Mouse (Mus musculus) bone marrow macrophage, adult 2 months (primary cell): ENCODE data around the gene Samd1. TPM values are rescaled to one million over a fixed set of nuclear protein-coding genes. Genes with fewer than 3 reads are reported as not detected.

Experiments
- H3K27ac ChIP-seq: 2 replicates; pipeline ENCODE4 v1.5.1; 2012; ENCODE audit warnings: low read depth, low read length; ENCODE audit not compliant: insufficient read depth
- H3K4me1 ChIP-seq: 2 replicates; pipeline ENCODE4 v1.6.1; 2012; ENCODE audit warnings: low read length; ENCODE audit not compliant: control insufficient read depth, insufficient read depth
- H3K4me3 ChIP-seq: 2 replicates; pipeline ENCODE4 v1.5.1; 2012; ENCODE audit warnings: mild to moderate bottlenecking, low read length, moderate library complexity; ENCODE audit not compliant: insufficient read depth
- CTCF ChIP-seq: IDR thresholded peaks from 2 replicates; pipeline ENCODE4 v1.5.1; 2012; ENCODE audit warnings: low read depth, mild to moderate bottlenecking, low read length, moderate library complexity
- POLR2A ChIP-seq: IDR thresholded peaks from 2 replicates; pipeline ENCODE4 v1.6.1; 2012; ENCODE audit warnings: mild to moderate bottlenecking, low read depth, low read length, borderline replicate concordance
- polyA plus RNA-seq: library from polyadenylated mRNA; stranded (reverse); fragments of >200 nt; gene quantifications from 2 replicates; pipeline ENCODE4 v1.2.4, GENCODE M21; 2012; ENCODE audit not compliant: missing spikeins, insufficient read depth, insufficient read length

Samd1 gene
- polyA plus RNA-seq, 1 experiment = 70.3 TPM

DNA sequence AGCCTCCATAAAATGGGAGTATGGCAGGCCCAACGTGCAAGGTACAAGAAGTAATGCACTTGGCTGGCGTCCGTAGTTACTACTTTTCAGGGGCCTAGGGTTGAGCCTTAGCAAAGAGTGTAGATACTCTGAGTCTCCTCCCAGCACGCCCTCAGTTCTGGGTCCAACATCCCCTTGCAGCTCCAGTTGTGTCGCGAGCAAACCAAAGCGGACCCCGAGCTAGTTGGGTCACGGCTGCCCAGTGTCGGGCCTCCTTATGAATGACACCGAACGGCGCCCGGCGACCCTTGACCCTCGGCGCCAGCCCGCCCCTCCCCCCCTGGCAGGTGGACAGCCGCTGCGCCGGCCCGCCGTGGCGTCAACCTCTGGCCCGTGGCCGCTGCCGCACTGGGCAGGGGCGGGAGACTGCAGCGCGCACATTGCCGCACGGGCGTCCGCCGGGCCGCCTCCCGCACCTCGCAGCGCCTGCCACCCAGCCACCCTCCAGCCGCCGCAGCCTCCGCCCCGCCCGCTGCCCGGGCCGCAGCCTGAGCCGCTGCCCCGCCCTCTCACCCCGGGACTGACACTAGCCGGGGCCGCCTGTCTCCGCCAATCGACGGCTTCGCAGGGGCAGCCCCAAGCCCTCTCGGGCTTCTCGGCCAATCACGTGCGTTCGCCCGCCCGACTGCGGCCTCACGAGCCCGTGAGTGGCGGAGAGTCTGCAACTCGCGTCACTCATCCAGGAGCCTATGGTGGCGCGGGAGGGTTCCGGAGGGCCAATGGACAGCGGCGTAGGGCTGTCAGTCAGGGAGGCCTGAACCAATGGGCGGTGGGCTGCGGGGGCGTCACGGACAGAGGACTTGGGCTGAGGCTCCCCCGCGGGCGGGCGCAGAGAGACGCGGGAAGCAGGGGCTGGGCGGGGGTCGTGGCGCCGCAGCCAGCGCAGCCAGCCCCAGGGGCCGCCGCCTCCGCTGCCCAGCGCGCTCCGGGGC, 25.0 kb upstream of the Samd1 start, which contains the start of gene Prkaca:
Prkaca (plus strand) TSS at position 844 of the 971 bp plus-strand sequence.
- H3K4me3 ChIP-seq = peak within 1 kb of the TSS; percentile 97
- H3K27ac ChIP-seq = no peak within 1 kb of the TSS; the same call in 1 of the 2 replicates
- TF ChIP-seq POLR2A (no peak), CTCF (no peak)
- H3K4me1 ChIP-seq = peaks cover 30% of the 10 kb centered on the region

DNA sequence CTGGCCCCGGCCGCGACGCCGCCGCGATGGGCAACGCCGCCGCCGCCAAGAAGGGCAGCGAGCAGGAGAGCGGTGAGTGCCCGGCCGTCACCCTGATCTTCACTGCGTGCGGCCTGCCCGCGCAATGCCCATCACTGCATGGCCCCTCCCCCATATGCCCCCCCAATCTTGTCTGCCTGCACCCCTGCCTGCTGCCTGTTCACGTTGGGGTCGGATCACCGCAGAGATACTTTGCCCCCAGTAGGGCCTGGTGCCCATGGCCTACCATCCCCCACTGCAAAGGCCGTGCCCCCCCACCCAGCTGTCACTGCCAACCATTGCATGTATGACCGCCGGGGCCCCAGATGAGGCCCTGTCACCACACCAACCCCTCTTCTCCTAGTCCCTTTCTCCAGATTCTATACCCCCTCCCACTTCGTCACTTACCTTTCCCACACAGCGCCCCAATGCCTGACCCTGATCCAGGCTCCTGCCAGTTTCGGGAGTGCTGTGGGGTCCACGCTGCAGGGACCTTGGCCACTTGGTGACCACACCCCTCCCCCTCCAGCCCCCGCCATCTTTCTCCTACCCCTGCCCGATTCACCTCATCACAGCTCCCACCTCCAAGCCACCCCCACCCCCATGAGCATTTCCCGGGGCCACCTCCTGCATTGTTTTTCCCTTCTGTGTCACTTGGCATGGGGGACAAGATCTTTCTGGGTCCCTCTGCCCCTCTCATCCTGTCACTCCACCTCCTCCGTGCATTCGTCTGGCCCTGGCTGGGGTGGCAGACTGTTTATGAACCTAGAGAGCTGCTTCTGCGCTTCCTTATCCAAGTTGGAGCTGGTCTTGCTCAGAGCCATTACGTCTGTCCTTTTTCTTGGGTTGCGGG, 24.1 kb upstream of the Samd1 start:
- H3K27ac ChIP-seq = no peak overlapping the region
- TF ChIP-seq CTCF (no peak), POLR2A (no peak)
- peak overlapping the region; percentile 97 for H3K4me3 ChIP-seq
- H3K4me1 ChIP-seq = peaks cover 38% of the 10 kb centered on the region

DNA sequence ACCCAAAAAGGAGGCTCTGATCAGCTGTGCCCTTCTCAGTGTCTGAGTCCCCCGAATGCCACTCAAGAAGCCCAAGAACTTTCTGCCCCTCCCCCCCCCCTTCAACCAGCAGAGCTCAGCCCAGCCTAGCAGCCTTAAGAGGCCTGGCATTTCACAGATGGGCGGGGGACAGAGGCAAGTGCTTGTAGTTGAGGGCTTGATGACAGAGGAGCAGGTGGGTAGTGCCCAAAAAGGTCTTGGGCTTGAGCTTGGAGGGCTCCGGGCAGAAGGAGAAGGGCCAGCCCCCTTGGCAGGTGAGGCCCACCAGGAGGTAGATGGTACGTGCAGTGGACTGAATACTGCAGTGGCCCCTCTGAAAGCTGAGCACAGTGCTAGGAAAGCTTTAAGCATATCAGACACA, 23.0 kb upstream of the Samd1 start:
- Histone ChIP-seq H3K4me1 (peaks cover 38% of the 10 kb centered on the region), H3K27ac (no peak overlapping the region), H3K4me3 (no peak overlapping the region)
- TF ChIP-seq CTCF (no peak), POLR2A (no peak)

DNA sequence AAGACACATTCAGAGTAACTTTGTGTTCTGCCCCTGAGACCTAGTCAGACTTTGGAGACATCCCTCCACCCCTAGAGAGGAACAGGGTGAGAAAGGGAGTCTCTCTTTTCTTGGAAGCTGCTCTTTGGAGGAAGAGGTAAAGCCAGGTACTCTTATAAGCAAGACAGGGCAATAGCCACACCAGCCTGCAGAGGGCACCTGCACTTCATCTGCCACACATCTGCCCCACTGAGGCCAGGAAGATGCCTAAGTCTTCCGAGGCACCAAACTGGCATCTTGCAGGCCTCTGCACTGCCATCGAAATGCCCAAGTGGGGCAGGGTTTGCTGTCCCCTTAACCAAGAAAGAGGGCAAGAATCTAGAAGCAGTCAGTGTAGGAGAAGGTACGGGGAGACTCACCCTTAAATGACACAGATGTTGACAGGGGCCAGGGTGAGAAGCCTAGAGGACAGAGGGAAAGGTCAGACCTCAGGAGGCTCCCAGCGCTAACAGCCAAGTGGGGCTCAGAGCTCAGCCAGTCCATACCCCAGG, 21.3 kb upstream of the Samd1 start:
- Histone ChIP-seq H3K4me1 (peaks cover 34% of the 10 kb centered on the region), H3K4me3 (no peak overlapping the region), H3K27ac (no peak overlapping the region)
- peak; percentile 45; the same call in 1 of the 2 replicates for TF ChIP-seq CTCF
- TF ChIP-seq POLR2A = no peak

DNA sequence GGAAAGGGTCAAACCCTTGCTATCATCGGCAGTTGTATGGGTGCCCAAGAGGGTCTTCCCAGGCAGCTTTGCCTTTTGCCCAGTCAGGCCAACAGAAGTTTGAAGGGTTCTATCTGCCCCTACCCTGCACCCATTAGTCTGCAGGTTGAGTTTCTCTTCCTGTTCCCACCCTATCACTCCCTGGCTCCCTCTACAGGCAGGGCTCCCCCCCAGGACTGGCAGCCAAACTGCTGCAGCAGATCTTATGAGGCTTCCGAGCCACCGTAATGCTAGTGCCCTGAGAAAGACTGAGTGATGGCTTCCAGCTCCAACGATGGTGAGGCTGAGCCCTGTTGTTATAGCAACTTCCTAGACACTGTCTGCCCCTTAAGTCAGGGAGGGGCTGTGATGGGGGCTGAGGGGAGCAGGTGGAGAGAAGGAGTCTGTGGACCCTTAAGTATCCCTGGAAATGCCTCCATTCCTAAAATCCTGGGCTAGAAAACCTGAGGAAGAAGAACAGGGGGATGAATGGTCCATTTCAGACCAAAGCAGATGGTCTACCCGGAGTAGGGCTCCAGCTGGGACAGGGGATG, 20.6 kb upstream of the Samd1 start:
- 0 out of 2 replicates have a peak, but pooled peaks have one; percentile 36 for TF ChIP-seq CTCF
- no peak for TF ChIP-seq POLR2A
- Histone ChIP-seq H3K27ac (0 out of 2 replicates have a peak overlapping the region, but pooled peaks have one; percentile 7), H3K4me1 (peaks cover 28% of the 10 kb centered on the region), H3K4me3 (no peak overlapping the region)

- H3K4me1 ChIP-seq = peaks cover 26% of the 10 kb centered on the region
These were observed 19.8 kb upstream of the Samd1 start for GRCm38 (mm10) chr8:83977646-83978045.

GRCm38 (mm10) chr8:83978200-83978599, 19.3 kb upstream of the Samd1 start:
- Histone ChIP-seq H3K27ac (peak overlapping the region; percentile 39; the same call in 1 of the 2 replicates), H3K4me1 (peaks cover 26% of the 10 kb centered on the region), H3K4me3 (no peak overlapping the region)
- TF ChIP-seq POLR2A (no peak), CTCF (no peak)

More at GRCm38 (mm10) chr8:83977646-83978045, 19.8 kb upstream of the Samd1 start:
- Histone ChIP-seq H3K4me3 (no peak overlapping the region), H3K27ac (peak overlapping the region; percentile 39)
- no peak for TF ChIP-seq POLR2A
- no peak for TF ChIP-seq CTCF

GRCm38 (mm10) chr8:83980250-83980649, 17.2 kb upstream of the Samd1 start:
- Histone ChIP-seq H3K4me3 (no peak overlapping the region), H3K27ac (no peak overlapping the region), H3K4me1 (peaks cover 19% of the 10 kb centered on the region)
- TF ChIP-seq POLR2A (no peak), CTCF (no peak)

DNA sequence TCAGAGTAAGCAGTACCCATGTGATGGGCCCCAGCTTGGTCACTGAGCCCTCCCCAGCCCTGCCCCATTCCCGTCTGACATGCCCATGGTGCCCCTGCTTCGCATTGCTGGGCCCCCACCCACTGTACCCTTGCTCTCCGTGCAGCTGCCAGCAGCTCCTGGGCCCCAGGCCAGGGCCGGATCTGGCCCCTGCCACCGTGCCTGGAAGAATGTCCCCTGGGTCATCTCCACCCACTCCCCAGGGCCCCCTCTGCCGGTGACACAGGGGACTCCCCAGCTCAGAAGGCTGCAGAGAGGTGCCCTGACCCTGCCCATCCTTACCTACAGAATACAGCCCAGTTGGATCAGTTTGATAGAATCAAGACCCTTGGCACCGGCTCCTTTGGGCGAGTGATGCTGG, 16.6 kb upstream of the Samd1 start:
- Histone ChIP-seq H3K4me3 (no peak overlapping the region), H3K4me1 (peaks cover 19% of the 10 kb centered on the region), H3K27ac (no peak overlapping the region)
- TF ChIP-seq POLR2A (no peak), CTCF (no peak)
